Comparison of ENCODE assay signal across 10 mouse cellular contexts in the genomic region with DNA sequence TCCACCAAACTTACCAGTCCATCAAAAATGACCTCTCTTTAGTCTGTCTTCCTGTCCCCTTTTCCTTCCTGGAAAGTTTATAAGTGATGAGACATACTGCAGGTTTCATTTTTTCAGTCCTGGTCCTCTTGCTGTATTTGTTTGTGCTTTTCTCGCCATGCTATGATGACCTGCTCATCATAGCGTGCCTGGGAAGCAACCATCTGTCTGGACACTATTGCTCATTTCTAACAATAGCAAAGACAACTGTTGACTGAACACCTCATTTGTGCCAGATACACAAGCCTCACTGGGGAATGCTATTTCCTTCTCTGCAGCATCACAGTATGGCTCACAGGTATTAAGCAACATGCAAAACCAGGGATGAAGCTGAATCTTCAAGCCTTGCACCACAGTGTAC.
"Had no signal": no experiment of that assay in that cellular context is flagged by ENCODE, and none has a peak within 500 bp of the region (broad histone marks: within the 10 kb centered on the region; RNA-seq: fewer than 3 reads in every experiment).

No protein-coding gene starts in this region.

- H3K27ac ChIP-seq: layer of hippocampus, adult 2 months; limb, embryonic 15.5 days; liver, embryonic 14.5 days; midbrain, embryonic 12.5 days had no signal

- ATAC-seq: midbrain, embryonic 16.5 days had no signal

- H3K4me1 ChIP-seq: limb, embryonic 15.5 days; midbrain, embryonic 12.5 days had no signal

- H3K27me3 ChIP-seq: limb, embryonic 15.5 days; midbrain, embryonic 12.5 days had no signal

- H3K4me3 ChIP-seq: layer of hippocampus, adult 2 months; limb, embryonic 15.5 days; midbrain, embryonic 12.5 days had no signal

- DNase-seq: kidney, postnatal 10 days; kidney, postnatal 4 days; lung, adult 18-20 months; thymus, adult 18-20 months; thymus, postnatal 14 days had no signal
